Mouse (Mus musculus) cerebellum, postnatal 36 days (tissue): Measurements from ENCODE around the gene Tcf21.
A peak's percentile ranks its signal among the peaks of the same experiment; 100 is the strongest.

ENCODE experiments used
- DNase-seq, 2 experiments: peaks; one replicate each; pipeline ENCODE4 v3.0.0; 2021 to 2022; ENCODE audit warnings: mixed read lengths in 2 of 2

Tcf21 gene

DNA sequence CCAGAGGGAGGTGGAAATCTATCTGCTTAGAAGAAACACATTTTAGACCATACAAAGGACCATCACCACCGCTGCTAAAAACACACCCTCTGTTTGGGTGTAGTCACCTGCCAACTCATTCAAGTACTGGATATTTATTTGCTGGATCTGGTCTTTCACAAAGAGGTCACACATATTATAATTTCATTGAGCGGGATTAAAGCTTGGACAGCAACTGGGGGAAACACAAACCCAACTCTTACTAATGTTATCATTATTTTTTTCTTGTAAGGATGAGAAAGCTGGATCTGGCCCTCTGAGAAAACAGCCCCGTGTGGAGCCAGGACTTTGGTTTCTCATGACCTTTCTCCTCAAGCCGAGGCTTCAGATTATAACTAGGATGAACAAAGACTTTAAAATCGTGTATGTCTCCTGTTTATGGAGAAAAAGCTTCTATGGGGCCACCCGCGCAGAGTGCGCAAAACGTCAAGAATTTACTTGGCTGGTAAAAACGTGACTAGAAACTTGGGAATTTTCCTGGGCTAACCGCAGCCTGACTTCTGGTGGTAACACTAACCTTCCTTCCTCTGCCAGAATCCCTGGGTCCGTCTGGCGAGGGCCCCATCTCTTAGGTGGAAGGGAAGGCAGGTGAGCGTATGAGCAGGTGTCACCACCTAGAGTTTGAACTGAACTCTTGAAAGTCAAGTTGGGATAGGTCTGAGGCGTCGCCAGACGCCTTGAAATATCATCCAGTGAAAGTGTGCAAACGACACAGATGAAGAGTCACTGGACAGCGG, 4.3 kb downstream of the Tcf21 start:
- DNase-seq, result no peak

DNA sequence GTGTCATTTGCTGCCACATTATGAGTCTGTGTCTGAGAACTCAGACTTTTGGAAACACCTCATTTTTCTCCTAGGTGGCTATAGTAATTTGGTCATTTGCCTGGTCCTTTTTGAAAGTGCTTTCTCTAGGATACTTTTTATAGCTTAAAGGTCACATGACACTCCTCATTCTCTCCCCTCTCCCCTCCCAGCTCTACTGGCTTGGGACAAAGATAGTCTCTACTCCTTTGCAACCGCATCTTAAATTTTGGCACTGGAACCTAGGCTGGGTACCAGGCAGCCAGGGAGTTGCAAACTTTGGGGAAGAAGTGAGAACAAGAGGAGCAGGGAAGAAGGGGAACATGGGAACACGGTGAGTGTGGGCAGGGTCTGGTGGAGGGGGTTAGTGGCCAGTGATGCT, 5.2 kb downstream of the Tcf21 start:
- DNase-seq, result no peak

DNA sequence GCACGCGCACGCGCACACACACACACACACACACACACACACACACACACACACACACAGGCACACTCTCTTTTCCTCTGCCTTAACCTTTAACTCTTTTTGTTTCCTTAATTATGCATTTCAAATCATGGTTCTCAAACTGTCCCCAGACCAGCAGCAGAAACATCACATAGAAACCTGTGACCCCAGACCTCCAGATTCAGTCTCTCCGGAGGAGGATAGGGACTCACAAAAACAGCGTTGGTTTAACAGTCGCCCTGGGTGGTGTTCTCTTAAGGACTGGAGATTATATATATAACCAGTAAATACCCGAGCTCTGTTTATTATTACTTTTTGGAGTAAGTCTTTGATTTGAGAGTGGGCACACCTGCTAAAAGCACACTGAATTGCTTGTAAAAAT, 5.7 kb downstream of the Tcf21 start:
- no peak for DNase-seq

DNA sequence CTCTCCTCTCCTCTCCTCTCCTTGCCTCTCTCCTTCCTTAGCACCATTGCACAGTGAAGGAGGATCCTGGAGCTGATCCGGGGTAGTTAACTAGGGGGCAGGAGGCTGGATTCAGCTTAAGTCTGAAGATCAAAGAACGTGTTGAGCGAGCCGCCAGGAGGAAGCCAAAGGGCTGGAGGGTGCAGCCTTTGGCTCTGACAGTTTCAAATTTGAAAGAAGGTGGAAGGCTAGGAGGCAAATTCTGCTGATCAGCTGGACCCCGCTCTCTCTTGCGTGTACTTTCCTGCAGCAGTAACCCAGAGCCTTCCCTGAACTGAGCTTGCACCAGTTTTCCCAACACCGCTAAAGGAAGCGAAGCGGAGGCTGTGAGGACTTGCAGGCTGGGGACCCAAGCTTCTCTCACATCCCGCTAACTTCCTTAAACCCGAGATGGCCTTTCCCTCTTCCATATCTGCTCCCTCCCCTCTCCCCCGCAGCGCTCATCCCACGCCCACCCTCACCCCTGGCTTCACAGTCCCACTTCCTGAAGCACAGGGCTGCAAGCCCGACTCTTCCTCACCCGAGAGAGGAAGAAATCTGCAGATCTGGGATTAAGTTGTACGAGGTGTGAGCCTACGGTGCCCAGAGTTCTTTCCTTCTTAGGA, 6.5 kb downstream of the Tcf21 start:
- no peak for DNase-seq

DNA sequence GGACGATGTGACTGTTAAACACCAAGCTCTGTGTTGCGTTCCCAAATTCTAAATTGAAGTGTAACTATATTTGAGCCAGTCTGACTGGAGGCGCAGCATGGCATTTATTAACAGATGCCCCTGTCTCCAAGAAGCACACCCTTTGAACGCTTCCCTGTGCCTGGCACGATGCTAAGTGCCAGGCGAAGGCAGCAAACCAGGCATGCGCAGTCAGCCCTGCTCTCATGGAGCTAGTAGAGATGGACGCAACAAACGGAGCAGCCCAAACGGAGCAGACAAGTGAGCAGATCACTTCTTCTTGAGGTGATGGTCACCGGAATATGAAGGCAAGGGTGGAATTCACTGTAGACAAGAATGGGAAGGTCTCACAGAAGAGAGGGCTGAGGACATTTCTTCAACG, 8.1 kb downstream of the Tcf21 start:
- DNase-seq, result no peak

DNA sequence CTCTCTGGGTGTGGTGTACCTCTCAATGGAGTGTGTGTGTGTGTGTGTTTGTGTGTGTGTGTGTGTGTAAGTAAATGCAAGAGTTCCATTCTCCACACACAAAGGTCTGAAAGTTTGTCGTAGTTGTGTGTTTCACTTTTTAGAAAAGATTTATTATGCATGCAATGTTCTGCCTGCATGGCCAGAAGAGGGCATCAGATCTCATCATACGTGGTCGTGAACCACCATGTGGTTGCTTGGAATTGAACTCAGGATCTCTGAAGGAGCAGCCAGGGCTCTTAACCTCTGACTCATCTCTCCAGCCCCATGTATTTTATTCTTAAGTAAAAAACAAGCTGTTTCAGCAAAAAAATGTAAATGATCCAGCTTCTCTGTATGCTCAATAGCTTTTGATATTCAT, 37.3 kb downstream of the Tcf21 start:
- no peak for DNase-seq

DNA sequence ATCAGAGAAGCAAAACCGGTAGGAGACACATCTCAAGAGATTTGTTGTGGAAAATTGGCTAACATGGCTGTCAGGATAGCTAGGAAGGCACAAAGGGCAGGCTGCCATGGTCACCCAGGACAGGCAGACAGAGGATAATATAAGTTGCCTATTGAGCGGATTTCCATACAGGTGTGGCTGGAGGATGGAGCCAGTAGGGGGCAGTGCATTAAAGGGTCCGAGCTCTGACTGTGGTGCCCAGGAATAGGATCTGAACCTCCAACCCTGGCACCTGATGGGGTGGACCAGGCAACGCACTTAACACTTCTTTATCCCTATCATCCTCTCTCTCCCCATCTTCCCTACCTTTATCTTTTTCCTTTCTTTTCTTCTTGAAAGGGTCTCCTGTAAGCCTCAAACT, 38.5 kb downstream of the Tcf21 start:
- DNase-seq, result no peak

DNA sequence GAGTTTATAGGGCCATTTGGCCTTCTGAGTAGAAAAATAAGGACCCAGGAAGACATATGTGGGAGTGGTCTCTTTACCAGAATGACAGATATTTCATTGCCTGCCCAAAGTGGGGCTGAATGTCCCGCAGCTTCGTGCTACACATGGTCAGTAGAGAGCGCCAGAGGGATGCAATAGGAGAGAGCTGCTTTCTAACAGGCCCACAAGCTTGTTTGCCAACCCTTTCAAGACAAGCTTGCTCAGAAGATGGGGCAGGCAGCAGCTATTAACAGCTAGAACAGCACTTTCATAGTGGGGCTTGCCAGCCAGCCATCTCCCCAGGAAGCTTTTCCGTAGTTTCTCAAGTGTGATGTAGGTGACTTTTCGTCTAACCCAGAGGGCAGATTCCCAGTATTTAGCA, 42.0 kb downstream of the Tcf21 start:
- no peak for DNase-seq

DNA sequence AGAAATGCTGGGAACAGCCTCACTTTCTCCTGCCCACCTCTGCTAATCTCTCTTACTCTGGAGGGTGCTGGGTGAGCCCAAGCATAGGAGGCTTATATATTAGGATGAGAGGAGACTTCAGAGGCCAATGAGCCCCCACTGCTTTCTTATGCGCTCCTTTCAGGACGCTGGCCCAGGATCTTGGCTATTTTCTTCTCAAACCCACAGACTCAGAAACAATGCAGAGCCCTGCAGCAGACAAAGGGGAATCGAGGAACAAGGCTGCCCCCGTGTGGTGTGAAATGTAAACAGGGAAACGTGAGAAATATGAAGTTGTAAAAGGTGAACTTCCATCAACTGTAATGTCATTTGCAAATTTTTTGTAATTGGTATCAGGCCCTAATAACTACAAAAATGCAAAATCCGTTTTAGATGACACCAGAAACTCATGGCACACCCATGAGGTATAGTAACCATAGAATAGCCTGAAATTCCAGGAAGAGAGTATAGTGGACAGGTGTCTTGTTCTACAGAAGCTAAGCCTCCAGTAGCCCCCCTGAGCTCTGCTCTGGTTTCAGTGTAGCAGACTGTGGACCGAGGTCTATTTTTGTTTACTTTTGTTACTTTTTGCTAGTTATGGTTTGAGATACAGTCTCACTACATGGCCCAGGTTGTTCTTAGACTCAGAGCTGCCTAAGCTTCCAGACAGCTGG, 43.8 kb downstream of the Tcf21 start:
- DNase-seq, result peak; percentile 67 to 74

DNA sequence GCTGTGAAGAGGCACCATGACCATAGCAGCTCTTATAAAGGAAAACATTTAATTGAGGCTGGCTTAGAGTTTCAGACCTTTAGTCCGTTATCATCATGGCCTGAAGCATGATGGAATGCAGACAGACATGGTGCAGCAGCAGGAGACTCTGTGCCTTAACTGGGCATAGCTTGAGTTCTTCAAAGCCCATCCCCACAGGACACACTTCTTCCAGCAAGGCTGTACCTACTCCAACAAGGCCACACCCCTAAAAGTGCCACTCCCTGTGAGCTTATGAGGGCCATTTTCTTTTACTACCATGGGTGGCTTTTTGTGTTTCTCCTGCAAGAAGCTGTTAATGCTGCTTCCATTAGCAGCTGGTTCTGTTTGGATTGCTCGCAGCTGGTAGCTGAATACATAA, 44.5 kb downstream of the Tcf21 start:
- no peak for DNase-seq

DNA sequence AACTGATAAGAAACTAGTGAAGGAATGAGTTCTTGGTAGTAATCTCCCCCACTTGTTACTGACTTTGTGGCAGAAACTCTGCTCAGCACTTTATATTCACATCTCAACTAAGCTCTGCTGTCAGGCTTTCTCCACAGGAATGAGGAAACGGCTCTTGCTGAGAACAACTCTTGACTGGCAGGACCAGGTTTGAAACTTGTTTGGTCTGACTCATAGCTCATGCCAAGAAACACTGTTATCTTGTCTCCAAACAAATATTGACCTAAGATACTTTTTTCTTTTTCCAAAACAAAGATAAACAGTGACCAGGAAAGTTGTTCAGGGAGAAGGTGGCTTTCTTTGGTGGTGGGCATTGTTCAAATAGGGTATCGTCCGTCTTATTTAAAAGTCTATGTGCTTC, 45.3 kb downstream of the Tcf21 start:
- no peak for DNase-seq
